8 mouse cellular contexts compared by ENCODE assay signal in genomic region chr3:82998772-82999463, GRCm38 (mm10). TPM values are rescaled to one million over a fixed set of nuclear protein-coding genes. Genes with fewer than 3 reads are reported as not detected.
DNase-seq lines count a peak whose midpoint lies in the region; ATAC-seq lines count a peak whose summit lies in the region.

No protein-coding gene starts in this region.

- ATAC-seq in embryonic facial prominence, embryonic 15.5 days (ENCODE audit: insufficient number of reproducible peaks, low FRiP score, low TSS enrichment, low read depth), result peak; percentile 83
- peak; percentile 93 for ATAC-seq in hindbrain, embryonic 15.5 days (ENCODE audit: low FRiP score, low read depth)
- peak; percentile 86 for ATAC-seq in midbrain, embryonic 12.5 days (ENCODE audit: low FRiP score, low read depth)

- DNase-seq in kidney, adult 18-20 months, result peak; percentile 28
- no peak for DNase-seq in kidney, adult 11 months
- peak; percentile 31 for DNase-seq in WW6 (ENCODE audit: low read depth, low spot score)
- DNase-seq in left cerebral cortex, adult 11 months (ENCODE audit: low spot score), result peak; percentile 80
- no peak for DNase-seq in urinary bladder, postnatal 4 days (ENCODE audit: low spot score in 2 of 2)

- H3K9ac ChIP-seq in embryonic facial prominence, embryonic 15.5 days, result no peak overlapping the region
- no peak overlapping the region for H3K9ac ChIP-seq in hindbrain, embryonic 15.5 days
- H3K9ac ChIP-seq in midbrain, embryonic 12.5 days (replicated peaks), result no peak overlapping the region

- peaks cover 7% of the 10 kb centered on the region for H3K4me1 ChIP-seq in embryonic facial prominence, embryonic 15.5 days
- H3K4me1 ChIP-seq in hindbrain, embryonic 15.5 days (replicated peaks), result peaks cover 7% of the 10 kb centered on the region
- H3K4me1 ChIP-seq in midbrain, embryonic 12.5 days, result peaks cover 11% of the 10 kb centered on the region; the same call in 1 of the 2 replicates

- no peaks in the 10 kb centered on the region for H3K36me3 ChIP-seq in embryonic facial prominence, embryonic 15.5 days
- H3K36me3 ChIP-seq in hindbrain, embryonic 15.5 days, result no peaks in the 10 kb centered on the region
- H3K36me3 ChIP-seq in midbrain, embryonic 12.5 days, result no peaks in the 10 kb centered on the region

- peaks cover 15% of the 10 kb centered on the region for H3K27me3 ChIP-seq in embryonic facial prominence, embryonic 15.5 days
- 0 out of 2 replicates have a peak, but pooled peaks cover 3% of the 10 kb centered on the region for H3K27me3 ChIP-seq in hindbrain, embryonic 15.5 days
- peaks cover 24% of the 10 kb centered on the region for H3K27me3 ChIP-seq in midbrain, embryonic 12.5 days

- H3K9me3 ChIP-seq in embryonic facial prominence, embryonic 15.5 days (replicated peaks), result no peaks in the 10 kb centered on the region
- no peaks in the 10 kb centered on the region for H3K9me3 ChIP-seq in hindbrain, embryonic 15.5 days
- H3K9me3 ChIP-seq in midbrain, embryonic 12.5 days, result no peaks in the 10 kb centered on the region

- H3K27ac ChIP-seq in embryonic facial prominence, embryonic 15.5 days (replicated peaks), result no peak overlapping the region
- no peak overlapping the region for H3K27ac ChIP-seq in hindbrain, embryonic 15.5 days (replicated peaks)
- H3K27ac ChIP-seq in midbrain, embryonic 12.5 days (replicated peaks), result no peak overlapping the region

- H3K4me2 ChIP-seq in embryonic facial prominence, embryonic 15.5 days (replicated peaks), result no peak overlapping the region
- H3K4me2 ChIP-seq in hindbrain, embryonic 15.5 days, result no peak overlapping the region
- H3K4me2 ChIP-seq in midbrain, embryonic 12.5 days (replicated peaks), result no peak overlapping the region

- 26% methylated on average over 8 of the region's 8 CpGs for WGBS in embryonic facial prominence, embryonic 15.5 days
- 30% methylated on average over 8 of the region's 8 CpGs for WGBS in hindbrain, embryonic 15.5 days
- 32% methylated on average over 8 of the region's 8 CpGs for WGBS in midbrain, embryonic 12.5 days

- no peak overlapping the region for H3K4me3 ChIP-seq in embryonic facial prominence, embryonic 15.5 days (replicated peaks)
- no peak overlapping the region for H3K4me3 ChIP-seq in hindbrain, embryonic 15.5 days
- H3K4me3 ChIP-seq in midbrain, embryonic 12.5 days, result no peak overlapping the region

RNA-seq across cellular contexts. Expression of gene Fgg, which starts 8.6 kb away (rescaled TPM):
- polyA plus RNA-seq in embryonic facial prominence, embryonic 15.5 days (2015; fragmentation: Nextera tagmentation; extraction: Ambion mirVana), result not detected in 2 replicates
- polyA plus RNA-seq in hindbrain, embryonic 15.5 days (2015; fragmentation: Nextera tagmentation; extraction: Ambion mirVana), result 0.91 TPM in 1 of 2 replicates, not detected in the other
- 0.43 TPM in 1 of 2 replicates, not detected in the other for polyA plus RNA-seq in midbrain, embryonic 12.5 days (2016; fragmentation: Nextera tagmentation; extraction: Ambion mirVana)

RNA-seq across cellular contexts. Expression of gene Fga, which starts 27.0 kb away (rescaled TPM):
- 0.08 TPM in 1 of 2 replicates, not detected in the other for polyA plus RNA-seq in embryonic facial prominence, embryonic 15.5 days (2015; fragmentation: Nextera tagmentation; extraction: Ambion mirVana)
- 0.12 TPM in 1 of 2 replicates, not detected in the other for polyA plus RNA-seq in hindbrain, embryonic 15.5 days (2015; fragmentation: Nextera tagmentation; extraction: Ambion mirVana)
- polyA plus RNA-seq in midbrain, embryonic 12.5 days (2016; fragmentation: Nextera tagmentation; extraction: Ambion mirVana), result 0.58 TPM in 1 of 2 replicates, not detected in the other

RNA-seq across cellular contexts. Expression of gene Fgb, which starts 50.7 kb away (rescaled TPM):
- polyA plus RNA-seq in embryonic facial prominence, embryonic 15.5 days (2015; fragmentation: Nextera tagmentation; extraction: Ambion mirVana), result 0.05 TPM in 1 of 2 replicates, not detected in the other
- polyA plus RNA-seq in hindbrain, embryonic 15.5 days (2015; fragmentation: Nextera tagmentation; extraction: Ambion mirVana), result 0.19 TPM in 1 of 2 replicates, not detected in the other
- polyA plus RNA-seq in midbrain, embryonic 12.5 days (2016; fragmentation: Nextera tagmentation; extraction: Ambion mirVana), result 0.17 TPM in 1 of 2 replicates, not detected in the other

RNA-seq across cellular contexts. Expression of gene Plrg1, which starts 56.4 kb away (rescaled TPM):
- 91.1 and 94.3 TPM in 2 replicates for polyA plus RNA-seq in embryonic facial prominence, embryonic 15.5 days (2015; fragmentation: Nextera tagmentation; extraction: Ambion mirVana)
- 92.6 and 99.3 TPM in 2 replicates for polyA plus RNA-seq in hindbrain, embryonic 15.5 days (2015; fragmentation: Nextera tagmentation; extraction: Ambion mirVana)
- polyA plus RNA-seq in midbrain, embryonic 12.5 days (2016; fragmentation: Nextera tagmentation; extraction: Ambion mirVana), result 112 and 115 TPM in 2 replicates

Comparison
In these comparisons a context has a peak if more than half of its experiments do, and no peak if none do; other contexts are left out.
1. DNase-seq: peak in kidney, adult 18-20 months (single experiment), WW6 (single experiment) and left cerebral cortex, adult 11 months (single experiment); none in kidney, adult 11 months (single experiment) and urinary bladder, postnatal 4 days (0 of 2).
2. Peak in every context shown above with its lines, with median percentiles within 50 percentile points of each other: ATAC-seq.